Mouse (Mus musculus) lung, postnatal 0 days (tissue): ENCODE measurements around the gene Fbrsl1. TPM values are rescaled to one million over a fixed set of nuclear protein-coding genes. Genes with fewer than 3 reads are reported as not detected.

Experiments
- ATAC-seq: fragments of 200-750 bp; cut with Nextera tagmentation; 2 replicates; pipeline ENCODE4 v1.8.0; 2017; ENCODE audit warnings: moderate library complexity
- DNase-seq: peaks from one replicate; pipeline ENCODE4 v3.0.0-alpha.2; 2016; ENCODE audit warnings: low spot score
- H3K27ac ChIP-seq: fragments of 300-500 bp; sonication (generic); 2 replicates; pipeline ENCODE4 v1.5.1; 2014; ENCODE audit warnings: antibody characterized with exemption, mild to moderate bottlenecking, low read length, mixed read lengths
- H3K27me3 ChIP-seq: fragments of 300-500 bp; sonication (generic); replicated peaks from 2 replicates; pipeline ENCODE4 v1.6.1; 2014; ENCODE audit warnings: low read length, mixed read lengths; ENCODE audit not compliant: insufficient read depth
- H3K36me3 ChIP-seq: fragments of 300-500 bp; sonication (generic); 2 replicates; pipeline ENCODE4 v1.6.1; 2014; ENCODE audit warnings: low read length, mixed read lengths; ENCODE audit not compliant: insufficient read depth
- H3K4me1 ChIP-seq: fragments of 300-500 bp; sonication (generic); 2 replicates; pipeline ENCODE4 v1.6.1; 2014; ENCODE audit warnings: antibody characterized with exemption, low read depth, low read length, mixed read lengths; ENCODE audit not compliant: insufficient read depth
- H3K4me2 ChIP-seq: fragments of 300-500 bp; sonication (generic); replicated peaks from 2 replicates; pipeline ENCODE4 v1.6.1; 2014; ENCODE audit warnings: low read depth, mild to moderate bottlenecking, low read length, moderate library complexity, mixed read lengths
- H3K4me3 ChIP-seq: fragments of 300-500 bp; sonication (generic); 2 replicates; pipeline ENCODE4 v1.5.1; 2014; ENCODE audit warnings: low read depth, low read length
- H3K9ac ChIP-seq: fragments of 300-500 bp; sonication (generic); replicated peaks from 2 replicates; pipeline ENCODE4 v1.6.1; 2014; ENCODE audit warnings: low read depth, mild to moderate bottlenecking
- H3K9me3 ChIP-seq: fragments of 300-500 bp; sonication (generic); 2 replicates; pipeline ENCODE4 v1.6.1; 2016; ENCODE audit warnings: low read length, mixed read lengths
- CTCF ChIP-seq: IDR thresholded peaks from 2 replicates; pipeline ENCODE4 v1.5.1; 2016; ENCODE audit warnings: antibody characterized with exemption, mild to moderate bottlenecking
- EP300 ChIP-seq: IDR thresholded peaks from 2 replicates; pipeline ENCODE4 v1.6.1; 2016; ENCODE audit warnings: antibody characterized with exemption, mild to moderate bottlenecking, control low read depth
- WGBS: fragments of 180-500 bp; shearing (Covaris S2); extraction: QIAGEN DNeasy Blood & Tissue Kit; methylation state at CpG from one replicate; pipeline ENCODE4 v1.1.7; 2014; 5-methylcytosine and 5-hydroxymethylcytosine counted together
- polyA plus RNA-seq: library from polyadenylated mRNA; unstranded; fragments of >200 nt; fragmentation: Nextera tagmentation; extraction: Ambion mirVana; gene quantifications from 2 replicates; pipeline ENCODE4 v1.2.1, GENCODE M21; 2015

Gene Fbrsl1
- polyA plus RNA-seq, 1 experiment from 2014 or later: 10.4 TPM

DNA sequence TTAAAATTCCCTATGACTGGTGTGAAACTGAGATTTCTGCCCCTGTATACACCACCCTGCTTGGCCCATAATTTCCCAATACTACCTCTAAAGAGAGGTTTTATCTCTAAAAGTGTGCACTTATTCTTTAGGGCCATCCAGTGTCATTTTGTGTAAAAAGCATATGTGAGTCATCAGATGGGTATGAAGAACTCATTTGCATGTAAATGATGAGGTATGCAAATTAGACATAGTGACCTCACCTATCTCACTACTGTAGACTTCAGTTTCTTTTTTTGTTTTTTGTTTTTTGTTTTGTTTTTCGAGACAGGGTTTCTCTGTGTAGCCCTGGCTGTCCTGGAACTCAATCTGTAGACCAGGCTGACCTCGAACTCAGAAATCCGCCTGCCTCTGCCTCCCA lies 135.2 kb downstream of the Fbrsl1 start:
- Histone ChIP-seq H3K27me3 (no peaks in the 10 kb centered on the region), H3K9ac (no peak overlapping the region), H3K9me3 (no peaks in the 10 kb centered on the region), H3K4me2 (no peak overlapping the region), H3K27ac (no peak overlapping the region), H3K36me3 (no peaks in the 10 kb centered on the region), H3K4me1 (no peaks in the 10 kb centered on the region), H3K4me3 (no peak overlapping the region)
- 95% methylated on average over 3 of the region's 3 CpGs for WGBS
- ATAC-seq (no peak), DNase-seq (no peak)
- TF ChIP-seq CTCF: no peak
- TF ChIP-seq EP300: no peak

Other genes starting within 250 kb of the Fbrsl1 start
- 15.5 and 18.0 TPM in 2 replicates for gene Ankle2, start 217.5 kb downstream of the Fbrsl1 start, polyA plus RNA-seq
- 32.0 and 33.6 TPM in 2 replicates for gene Pgam5, start 178.6 kb downstream of the Fbrsl1 start, polyA plus RNA-seq
- 12.8 and 14.4 TPM in 2 replicates for gene Pxmp2, start 162.3 kb downstream of the Fbrsl1 start, polyA plus RNA-seq
- 2.2 and 2.4 TPM in 2 replicates for gene Pole, start 162.2 kb downstream of the Fbrsl1 start, polyA plus RNA-seq
- gene P2rx2, start 105.3 kb downstream of the Fbrsl1 start, polyA plus RNA-seq: 3.5 and 3.8 TPM in 2 replicates
- gene Lrcol1, start 103.8 kb downstream of the Fbrsl1 start, polyA plus RNA-seq: 2.0 and 2.1 TPM in 2 replicates
- 0.18 and 0.26 TPM in 2 replicates for gene Galnt9, start 95.9 kb upstream of the Fbrsl1 start, polyA plus RNA-seq
- gene Noc4l, start 204.9 kb upstream of the Fbrsl1 start, polyA plus RNA-seq: 16.2 and 18.9 TPM in 2 replicates
- gene Ddx51, start 204.9 kb upstream of the Fbrsl1 start, polyA plus RNA-seq: 7.3 and 7.4 TPM in 2 replicates